Mouse (Mus musculus) right cerebral cortex, postnatal 36 days (tissue): ENCODE data around the gene Pde2a.

Experiments
- DNase-seq, 2 experiments: peaks; one replicate each; pipeline ENCODE4 v3.0.0; 2022; ENCODE audit warnings: low spot score in 2 of 2, mixed read lengths in 1 of 2

The Pde2a gene

GRCm38 (mm10) chr7:101421529-101421928 is at the start of gene Pde2a:
Gene Pde2a (plus strand): TSS chr7:101421691.
- DNase-seq: peak; percentile 73 to 85

GRCm38 (mm10) chr7:101373082-101373481 is 48.4 kb upstream of the Pde2a start:
- DNase-seq: no peak

GRCm38 (mm10) chr7:101374155-101374554 is 47.3 kb upstream of the Pde2a start:
- no peak for DNase-seq

GRCm38 (mm10) chr7:101376701-101377340 is 44.7 kb upstream of the Pde2a start:
- no peak for DNase-seq

- no peak for DNase-seq
Measured at GRCm38 (mm10) chr7:101377741-101378262, 43.7 kb upstream of the Pde2a start.

- DNase-seq: no peak
Measured at GRCm38 (mm10) chr7:101378285-101378684, 43.2 kb upstream of the Pde2a start.

- no peak for DNase-seq
Measured at GRCm38 (mm10) chr7:101378796-101379465, 42.6 kb upstream of the Pde2a start.

GRCm38 (mm10) chr7:101379732-101380131 is 41.8 kb upstream of the Pde2a start:
- DNase-seq: no peak

GRCm38 (mm10) chr7:101381512-101381911 is 40.0 kb upstream of the Pde2a start:
- DNase-seq: no peak

- no peak for DNase-seq
Measured at GRCm38 (mm10) chr7:101382378-101382777, 39.1 kb upstream of the Pde2a start.

GRCm38 (mm10) chr7:101383756-101384155 is 37.7 kb upstream of the Pde2a start:
- DNase-seq: no peak

- DNase-seq: no peak
Measured at GRCm38 (mm10) chr7:101384931-101385330, 36.6 kb upstream of the Pde2a start.

- no peak for DNase-seq
Measured at GRCm38 (mm10) chr7:101385331-101385733, 36.2 kb upstream of the Pde2a start.

- DNase-seq: no peak
Measured at GRCm38 (mm10) chr7:101385866-101386452, 35.5 kb upstream of the Pde2a start.

GRCm38 (mm10) chr7:101389256-101389655 is 32.2 kb upstream of the Pde2a start:
- no peak for DNase-seq

- no peak for DNase-seq
Measured at GRCm38 (mm10) chr7:101391909-101392479, 29.5 kb upstream of the Pde2a start.

- no peak for DNase-seq
Measured at GRCm38 (mm10) chr7:101393015-101393414, 28.5 kb upstream of the Pde2a start.

- no peak for DNase-seq
Measured at GRCm38 (mm10) chr7:101393694-101394504, 27.6 kb upstream of the Pde2a start.

GRCm38 (mm10) chr7:101394569-101394968 is 26.9 kb upstream of the Pde2a start:
- DNase-seq: no peak

GRCm38 (mm10) chr7:101395471-101395870 is 26.0 kb upstream of the Pde2a start:
- DNase-seq: no peak

GRCm38 (mm10) chr7:101397175-101397574 is 24.3 kb upstream of the Pde2a start:
- DNase-seq: no peak

GRCm38 (mm10) chr7:101401510-101401909 is 20.0 kb upstream of the Pde2a start:
- no peak for DNase-seq
